Mouse (Mus musculus) midbrain, embryonic 10.5 days (tissue): ENCODE measurements around the gene Orc5. TPM values are rescaled to one million over a fixed set of nuclear protein-coding genes. Genes with fewer than 3 reads are reported as not detected.

Source experiments
- DNase-seq: peaks from one replicate; pipeline ENCODE4 v3.0.0-alpha.2; 2017; ENCODE audit warnings: low spot score
- H3K27ac ChIP-seq: fragments of 300-500 bp; sonication (generic); replicated peaks from 2 replicates; pipeline ENCODE4 v1.5.1; 2016; ENCODE audit warnings: mild to moderate bottlenecking
- H3K27me3 ChIP-seq: fragments of 300-500 bp; sonication (generic); 2 replicates; pipeline ENCODE4 v1.6.1; 2016; ENCODE audit warnings: low read depth, mild to moderate bottlenecking; ENCODE audit not compliant: poor library complexity, severe bottlenecking
- H3K36me3 ChIP-seq: fragments of 300-500 bp; sonication (generic); 2 replicates; pipeline ENCODE4 v1.6.1; 2016; ENCODE audit warnings: mild to moderate bottlenecking, moderate library complexity
- H3K4me1 ChIP-seq: fragments of 300-500 bp; sonication (generic); 2 replicates; pipeline ENCODE4 v1.6.1; 2016
- H3K4me3 ChIP-seq: fragments of 300-500 bp; sonication (generic); 2 replicates; pipeline ENCODE4 v1.5.1; 2016; ENCODE audit warnings: mild to moderate bottlenecking, moderate library complexity
- H3K9me3 ChIP-seq: fragments of 300-500 bp; sonication (generic); replicated peaks from 2 replicates; pipeline ENCODE4 v1.6.1; 2016; ENCODE audit warnings: mild to moderate bottlenecking
- WGBS: fragments of 180-500 bp; shearing (Covaris S2); methylation state at CpG from one replicate; pipeline ENCODE4 v1.1.7; 2016; 5-methylcytosine and 5-hydroxymethylcytosine counted together
- polyA plus RNA-seq: library from polyadenylated mRNA; unstranded; fragments of >200 nt; fragmentation: Nextera tagmentation; extraction: Ambion mirVana; gene quantifications from 2 replicates; pipeline ENCODE4 v1.2.1, GENCODE M21; 2016

The Orc5 gene
- polyA plus RNA-seq, 1 experiment from 2014 or later = 52.3 TPM

GRCm38 (mm10) chr5:22557491-22558113 is 7.4 kb upstream of the Orc5 start:
- H3K27ac ChIP-seq = no peak overlapping the region
- H3K36me3 ChIP-seq = no peaks in the 10 kb centered on the region
- no peak overlapping the region for H3K4me3 ChIP-seq
- no peaks in the 10 kb centered on the region for H3K4me1 ChIP-seq
- H3K27me3 ChIP-seq = no peaks in the 10 kb centered on the region
- WGBS = 84% methylated on average over 4 of the region's 4 CpGs
- H3K9me3 ChIP-seq = peaks cover 7% of the 10 kb centered on the region; the same call in 1 of the 2 replicates
- no peak for DNase-seq

- Histone ChIP-seq H3K9me3 (peaks cover 7% of the 10 kb centered on the region; the same call in 1 of the 2 replicates), H3K27ac (no peak overlapping the region), H3K27me3 (no peaks in the 10 kb centered on the region), H3K4me3 (no peak overlapping the region), H3K36me3 (no peaks in the 10 kb centered on the region), H3K4me1 (no peaks in the 10 kb centered on the region)
- 88% methylated on average over 4 of the region's 4 CpGs for WGBS
- DNase-seq = no peak
Measured at GRCm38 (mm10) chr5:22556713-22557112, 6.5 kb upstream of the Orc5 start.

- peaks cover 12% of the 10 kb centered on the region for H3K4me1 ChIP-seq
- no peak overlapping the region for H3K4me3 ChIP-seq
- WGBS = 95% methylated on average over 14 of the region's 14 CpGs
- no peaks in the 10 kb centered on the region for H3K27me3 ChIP-seq
- DNase-seq = no peak
- H3K27ac ChIP-seq = no peak overlapping the region
- peaks cover 3% of the 10 kb centered on the region; the same call in 1 of the 2 replicates for H3K36me3 ChIP-seq
- H3K9me3 ChIP-seq = peaks cover 7% of the 10 kb centered on the region; the same call in 1 of the 2 replicates
Measured at GRCm38 (mm10) chr5:22552233-22552765, 2.1 kb upstream of the Orc5 start.

GRCm38 (mm10) chr5:22549366-22550032 is 730 bp downstream of the Orc5 start:
- no peaks in the 10 kb centered on the region for H3K27me3 ChIP-seq
- peak overlapping the region; percentile 80 for H3K4me3 ChIP-seq
- peaks cover 28% of the 10 kb centered on the region for H3K36me3 ChIP-seq
- peak overlapping the region; percentile 92 for H3K27ac ChIP-seq
- 16% methylated on average over 11 of the region's 11 CpGs for WGBS
- peaks cover 12% of the 10 kb centered on the region for H3K4me1 ChIP-seq
- H3K9me3 ChIP-seq = peaks cover 7% of the 10 kb centered on the region; the same call in 1 of the 2 replicates
- DNase-seq = no peak

- H3K36me3 ChIP-seq = peaks cover 36% of the 10 kb centered on the region
- no peak for DNase-seq
- no peak overlapping the region for H3K27ac ChIP-seq
- H3K4me3 ChIP-seq = peak overlapping the region; percentile 80
- H3K4me1 ChIP-seq = peaks cover 12% of the 10 kb centered on the region
- no peaks in the 10 kb centered on the region for H3K27me3 ChIP-seq
- H3K9me3 ChIP-seq = no peaks in the 10 kb centered on the region
- 90% methylated on average over 6 of the region's 6 CpGs for WGBS
Measured at GRCm38 (mm10) chr5:22548556-22549161, 1.6 kb downstream of the Orc5 start.

- DNase-seq = no peak
- no peak overlapping the region for H3K27ac ChIP-seq
Measured at GRCm38 (mm10) chr5:22546536-22546935, 3.7 kb downstream of the Orc5 start.

GRCm38 (mm10) chr5:22545305-22545704 is 4.9 kb downstream of the Orc5 start:
- Histone ChIP-seq H3K4me1 (peaks cover 12% of the 10 kb centered on the region), H3K36me3 (peaks cover 65% of the 10 kb centered on the region), H3K27me3 (no peaks in the 10 kb centered on the region), H3K4me3 (no peak overlapping the region), H3K9me3 (no peaks in the 10 kb centered on the region), H3K27ac (no peak overlapping the region)
- no peak for DNase-seq

More at GRCm38 (mm10) chr5:22546536-22546935, 3.7 kb downstream of the Orc5 start:
- no peaks in the 10 kb centered on the region for H3K27me3 ChIP-seq
- H3K9me3 ChIP-seq = no peaks in the 10 kb centered on the region
- WGBS = 91% methylated on average over 5 of the region's 5 CpGs
- H3K36me3 ChIP-seq = peaks cover 53% of the 10 kb centered on the region
- H3K4me3 ChIP-seq = no peak overlapping the region
- H3K4me1 ChIP-seq = peaks cover 12% of the 10 kb centered on the region

GRCm38 (mm10) chr5:22542676-22543075 is 7.6 kb downstream of the Orc5 start:
- no peaks in the 10 kb centered on the region for H3K9me3 ChIP-seq
- DNase-seq = no peak
- peaks cover 85% of the 10 kb centered on the region for H3K36me3 ChIP-seq
- 96% methylated on average over 2 of the region's 2 CpGs for WGBS
- no peak overlapping the region for H3K4me3 ChIP-seq
- H3K4me1 ChIP-seq = no peaks in the 10 kb centered on the region
- H3K27me3 ChIP-seq = no peaks in the 10 kb centered on the region
- H3K27ac ChIP-seq = no peak overlapping the region

GRCm38 (mm10) chr5:22538996-22539600 is 11.1 kb downstream of the Orc5 start:
- DNase-seq = no peak
- Histone ChIP-seq H3K4me1 (no peaks in the 10 kb centered on the region), H3K27ac (no peak overlapping the region), H3K36me3 (peaks cover 85% of the 10 kb centered on the region), H3K27me3 (no peaks in the 10 kb centered on the region), H3K9me3 (no peaks in the 10 kb centered on the region), H3K4me3 (no peak overlapping the region)
- 88% methylated on average over 7 of the region's 7 CpGs for WGBS

- 96% methylated on average over 1 of the region's 1 CpGs for WGBS
- H3K4me3 ChIP-seq = no peak overlapping the region
- H3K36me3 ChIP-seq = peaks cover 71% of the 10 kb centered on the region
- H3K4me1 ChIP-seq = no peaks in the 10 kb centered on the region
- H3K27me3 ChIP-seq = no peaks in the 10 kb centered on the region
- no peaks in the 10 kb centered on the region for H3K9me3 ChIP-seq
- no peak overlapping the region for H3K27ac ChIP-seq
- no peak for DNase-seq
Measured at GRCm38 (mm10) chr5:22536695-22537094, 13.5 kb downstream of the Orc5 start.

GRCm38 (mm10) chr5:22532571-22532970 is 17.7 kb downstream of the Orc5 start:
- H3K27me3 ChIP-seq = no peaks in the 10 kb centered on the region
- WGBS = 94% methylated on average over 5 of the region's 5 CpGs
- peaks cover 66% of the 10 kb centered on the region for H3K36me3 ChIP-seq
- no peak overlapping the region for H3K27ac ChIP-seq
- DNase-seq = no peak
- no peaks in the 10 kb centered on the region for H3K9me3 ChIP-seq
- no peaks in the 10 kb centered on the region for H3K4me1 ChIP-seq
- H3K4me3 ChIP-seq = no peak overlapping the region

- Histone ChIP-seq H3K4me3 (no peak overlapping the region), H3K9me3 (no peaks in the 10 kb centered on the region), H3K27ac (no peak overlapping the region), H3K4me1 (no peaks in the 10 kb centered on the region), H3K36me3 (peaks cover 80% of the 10 kb centered on the region), H3K27me3 (no peaks in the 10 kb centered on the region)
- 96% methylated on average over 4 of the region's 4 CpGs for WGBS
- no peak for DNase-seq
Measured at GRCm38 (mm10) chr5:22522612-22523011, 27.6 kb downstream of the Orc5 start.
